Mouse (Mus musculus): Measurements from ENCODE around the gene Stx1b. TPM values are rescaled to one million over a fixed set of nuclear protein-coding genes. Genes with fewer than 3 reads are reported as not detected.
A peak's percentile ranks its signal among the peaks of the same experiment; 100 is the strongest.
"Not testable (repeated sequence)": the region's sequence is repeated elsewhere in the genome, so short reads cannot be mapped to it uniquely, and the experiment has no call there.

Stx1b gene
- polyA plus RNA-seq, 1 experiment: 0.20 TPM

DNA sequence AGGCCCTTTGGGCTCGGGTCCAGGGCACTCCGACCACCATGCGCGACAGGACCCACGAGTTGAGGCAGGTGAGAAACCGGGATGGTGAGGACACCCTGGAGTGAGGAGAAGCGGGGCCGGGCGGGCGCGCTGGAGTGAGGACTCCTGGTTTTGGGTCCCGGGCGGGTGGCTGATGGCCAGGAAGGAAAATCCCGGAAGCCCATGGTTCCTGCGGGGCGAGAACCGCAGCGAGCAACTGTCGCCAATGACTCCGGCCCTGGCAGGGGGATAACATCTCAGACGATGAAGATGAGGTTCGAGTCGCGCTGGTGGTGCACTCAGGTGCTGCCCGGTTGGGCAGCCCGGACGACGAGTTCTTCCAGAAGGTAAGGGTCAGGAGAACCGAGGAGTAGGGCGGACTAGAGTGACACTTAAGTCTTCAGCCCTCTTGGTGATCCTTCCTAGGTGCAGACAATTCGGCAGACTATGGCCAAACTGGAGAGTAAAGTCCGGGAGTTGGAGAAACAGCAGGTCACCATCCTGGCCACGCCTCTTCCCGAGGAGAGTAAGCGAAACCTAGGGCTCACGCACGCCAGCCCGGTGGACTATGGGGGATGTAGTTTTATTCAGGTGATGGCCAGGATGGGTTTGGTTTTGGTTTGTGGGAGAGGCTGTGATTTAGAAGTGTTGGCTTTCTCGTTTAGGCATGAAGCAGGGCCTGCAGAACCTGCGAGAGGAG, 17.8 kb upstream of the Stx1b start:
- Histone ChIP-seq H3K27me3 (ENCODE audit: control insufficient read depth, insufficient read depth, insufficient read length) (no peaks in the 10 kb centered on the region), H3K79me2 (ENCODE audit: control insufficient read depth, insufficient read depth) (peaks cover 8% of the 10 kb centered on the region), H3K36me3 (ENCODE audit: control insufficient read depth, insufficient read depth) (peaks cover 24% of the 10 kb centered on the region), H3K4me2 (ENCODE audit: low read depth) (peak overlapping the region; percentile 89), H3K4me3 (peak overlapping the region; percentile 94), H3ac (ENCODE audit: control insufficient read depth, insufficient read length) (peak overlapping the region; percentile 28)
- no peak for TF ChIP-seq USF1 (IDR thresholded peaks at IDR 0.05; ENCODE audit: low read depth)
- TF ChIP-seq SRF (IDR thresholded peaks at IDR 0.05; ENCODE audit: control insufficient read depth, insufficient read length, low read depth): no peak
- peak; percentile 63 for TF ChIP-seq POLR2A (IDR thresholded peaks at IDR 0.05; ENCODE audit: insufficient read length, low read depth)
- TF ChIP-seq POLR2AphosphoS2 (IDR thresholded peaks at IDR 0.05; ENCODE audit: insufficient read length, low read depth): peak; percentile 86

DNA sequence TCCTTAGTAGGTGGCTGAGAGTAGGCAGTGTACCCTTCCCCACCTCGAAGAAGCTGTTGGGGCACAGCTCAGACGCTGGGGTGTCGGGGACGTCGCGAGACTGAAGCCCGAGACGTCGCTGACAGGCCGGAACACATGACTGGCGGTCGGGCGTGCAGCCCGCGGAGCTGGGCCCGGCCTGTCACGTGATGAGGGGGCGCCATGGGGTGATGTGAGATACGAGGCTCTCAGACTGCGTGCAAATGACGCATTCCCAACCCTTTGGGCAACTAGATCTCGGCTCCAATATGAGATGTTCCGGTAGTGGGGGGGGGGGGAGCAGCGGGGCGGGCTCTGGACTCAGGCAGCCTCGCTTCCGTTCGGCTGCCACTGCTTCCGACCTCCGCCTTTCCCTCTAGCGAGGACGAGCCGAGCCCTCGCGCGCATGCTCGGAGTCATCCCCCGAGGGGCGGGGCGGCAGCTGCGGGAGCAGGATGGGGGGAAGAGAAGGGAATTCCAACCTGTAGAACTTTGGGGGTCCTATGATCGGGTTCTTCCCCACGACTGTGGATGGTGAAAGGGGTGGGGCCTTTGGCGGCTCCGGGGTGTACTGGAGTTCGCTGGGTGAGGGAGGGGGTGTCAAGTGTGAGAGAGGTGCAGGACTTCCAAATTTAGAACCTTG, 17.1 kb upstream of the Stx1b start:
- H3K36me3 ChIP-seq (ENCODE audit: control insufficient read depth, insufficient read depth): peaks cover 21% of the 10 kb centered on the region
- peak overlapping the region; percentile 94 for H3K4me3 ChIP-seq
- H3K27me3 ChIP-seq (ENCODE audit: control insufficient read depth, insufficient read depth, insufficient read length): no peaks in the 10 kb centered on the region
- H3K4me2 ChIP-seq (ENCODE audit: low read depth): peak overlapping the region; percentile 89
- H3K79me2 ChIP-seq (ENCODE audit: control insufficient read depth, insufficient read depth): peaks cover 8% of the 10 kb centered on the region
- H3ac ChIP-seq (ENCODE audit: control insufficient read depth, insufficient read length): peak overlapping the region; percentile 28
- peak; percentile 75 for TF ChIP-seq POLR2A (IDR thresholded peaks at IDR 0.05; ENCODE audit: insufficient read length, low read depth)
- TF ChIP-seq MAX (IDR thresholded peaks at IDR 0.05; ENCODE audit: low read depth): peak; percentile 92
- no peak for TF ChIP-seq REST (IDR thresholded peaks at IDR 0.05; ENCODE audit: insufficient read depth, insufficient read length)
- TF ChIP-seq E2F4 (IDR thresholded peaks at IDR 0.05; ENCODE audit: insufficient read depth): peak; percentile 62
- no peak for TF ChIP-seq TCF3 (IDR thresholded peaks at IDR 0.05; ENCODE audit: insufficient read length, low read depth)
- TF ChIP-seq POLR2AphosphoS2 (IDR thresholded peaks at IDR 0.05; ENCODE audit: insufficient read length, low read depth): peak; percentile 81
- peak in 2 of 3 experiments; percentile 37 to 58 for TF ChIP-seq MYOG (IDR thresholded peaks at IDR 0.05; ENCODE audit: control insufficient read depth in 1 of 3, insufficient read depth in 1 of 3, insufficient read length in 2 of 3, low read depth in 2 of 3)
- TF ChIP-seq SRF (IDR thresholded peaks at IDR 0.05; ENCODE audit: control insufficient read depth, insufficient read length, low read depth): no peak
- TF ChIP-seq MYOD1 (IDR thresholded peaks at IDR 0.05; ENCODE audit: control insufficient read depth in 1 of 3, insufficient read length in 2 of 3, low read depth in 2 of 3): peak in 2 of 3 experiments; percentile 58 to 65
- TF ChIP-seq CEBPB (IDR thresholded peaks at IDR 0.05; ENCODE audit: insufficient read depth, poor library complexity, severe bottlenecking): no peak
- peak; percentile 89 for TF ChIP-seq USF1 (IDR thresholded peaks at IDR 0.05; ENCODE audit: low read depth)
- no peak for TF ChIP-seq TCF12 (IDR thresholded peaks at IDR 0.05; ENCODE audit: insufficient read depth, poor library complexity, severe bottlenecking)

DNA sequence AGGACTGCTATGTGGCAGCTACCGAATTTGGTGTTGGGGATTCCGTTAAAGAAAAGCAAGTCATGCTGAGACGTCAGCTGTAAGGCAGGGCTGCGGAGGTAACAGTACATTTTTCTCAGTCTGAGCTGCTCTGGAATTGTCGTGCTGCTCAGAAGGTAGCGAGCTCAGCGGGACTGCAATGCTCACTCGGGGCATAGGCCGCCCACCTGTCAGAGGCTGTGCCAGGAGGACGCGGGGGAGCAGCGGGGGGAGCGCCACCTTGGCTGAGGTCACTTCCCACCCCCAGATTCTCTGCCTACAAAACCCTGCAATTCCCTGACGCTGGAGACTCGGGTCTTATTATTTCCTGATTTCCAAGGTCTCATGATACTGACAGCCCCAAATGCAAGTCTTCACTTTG, 16.5 kb upstream of the Stx1b start:
- Histone ChIP-seq H3K4me3 (peak overlapping the region; percentile 94), H3ac (ENCODE audit: control insufficient read depth, insufficient read length) (peak overlapping the region; percentile 28), H3K27me3 (ENCODE audit: control insufficient read depth, insufficient read depth, insufficient read length) (no peaks in the 10 kb centered on the region), H3K4me2 (ENCODE audit: low read depth) (peak overlapping the region; percentile 88), H3K36me3 (ENCODE audit: control insufficient read depth, insufficient read depth) (peaks cover 16% of the 10 kb centered on the region), H3K79me2 (ENCODE audit: control insufficient read depth, insufficient read depth) (peaks cover 8% of the 10 kb centered on the region)
- TF ChIP-seq POLR2A (IDR thresholded peaks at IDR 0.05; ENCODE audit: insufficient read length, low read depth) (no peak), USF1 (IDR thresholded peaks at IDR 0.05; ENCODE audit: low read depth) (no peak), MYOG (IDR thresholded peaks at IDR 0.05; ENCODE audit: control insufficient read depth in 1 of 3, insufficient read depth in 1 of 3, insufficient read length in 2 of 3, low read depth in 2 of 3) (peak in 1 of 3 experiments; percentile 30), CEBPB (IDR thresholded peaks at IDR 0.05; ENCODE audit: insufficient read depth, poor library complexity, severe bottlenecking) (no peak), MYOD1 (IDR thresholded peaks at IDR 0.05; ENCODE audit: control insufficient read depth in 1 of 3, insufficient read length in 2 of 3, low read depth in 2 of 3) (peak in 2 of 3 experiments; percentile 11 to 60)

DNA sequence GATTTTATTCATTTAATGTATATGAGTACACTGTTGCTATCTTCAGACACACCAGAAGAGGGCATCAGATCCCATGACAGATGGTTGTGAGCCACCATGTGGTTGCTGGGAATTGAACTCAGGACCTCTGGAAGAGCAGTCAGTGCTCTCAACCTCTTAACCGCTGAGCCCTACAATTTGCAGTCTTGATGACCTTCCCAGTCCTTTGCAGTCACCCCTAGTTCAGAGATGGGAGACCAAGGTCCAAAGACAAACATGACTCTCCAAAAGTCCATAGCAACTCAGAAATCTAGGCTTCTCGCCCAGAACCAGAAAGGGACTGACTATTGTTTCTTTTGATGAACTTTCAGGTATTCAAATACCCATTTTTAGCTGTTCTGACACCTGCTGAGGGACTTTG, 15.7 kb upstream of the Stx1b start:
- not testable (repeated sequence) for H3K27me3 ChIP-seq (ENCODE audit: control insufficient read depth, insufficient read depth, insufficient read length); H3K79me2 ChIP-seq (ENCODE audit: control insufficient read depth, insufficient read depth); H3K4me3 ChIP-seq; H3K4me2 ChIP-seq (ENCODE audit: low read depth); H3ac ChIP-seq (ENCODE audit: control insufficient read depth, insufficient read length)
- H3K36me3 ChIP-seq (ENCODE audit: control insufficient read depth, insufficient read depth): peaks cover 12% of the 10 kb centered on the region

DNA sequence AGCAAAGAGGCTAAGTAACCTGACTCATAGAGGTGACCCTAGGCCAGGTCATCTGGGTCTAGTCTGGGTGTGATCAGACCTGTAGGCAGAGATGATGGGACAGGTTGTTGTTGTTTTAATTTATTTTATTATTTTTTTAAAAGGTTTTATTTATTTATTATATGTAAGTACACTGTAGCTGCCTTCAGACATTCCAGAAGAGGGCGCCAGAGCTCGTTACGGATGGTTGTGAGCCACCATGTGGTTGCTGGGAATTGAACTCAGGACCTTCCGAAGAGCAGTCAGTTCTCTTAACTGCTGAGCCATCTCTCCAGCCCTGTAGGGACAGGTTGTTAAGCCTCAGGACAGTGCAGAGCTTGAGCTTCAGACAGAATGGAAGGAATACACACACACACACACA, 13.5 kb upstream of the Stx1b start:
- not testable (repeated sequence) for H3K36me3 ChIP-seq (ENCODE audit: control insufficient read depth, insufficient read depth); H3K4me3 ChIP-seq; H3ac ChIP-seq (ENCODE audit: control insufficient read depth, insufficient read length); H3K79me2 ChIP-seq (ENCODE audit: control insufficient read depth, insufficient read depth); H3K4me2 ChIP-seq (ENCODE audit: low read depth); H3K27me3 ChIP-seq (ENCODE audit: control insufficient read depth, insufficient read depth, insufficient read length)

Data from myocyte (in vitro differentiated cells).